Mouse (Mus musculus): ENCODE measurements around the gene Stx7. TPM values are rescaled to one million over a fixed set of nuclear protein-coding genes. Genes with fewer than 3 reads are reported as not detected.
A peak's percentile ranks its signal among the peaks of the same experiment; 100 is the strongest.

Stx7 gene
- polyA plus RNA-seq, 1 experiment from 2014 or later, result 127 TPM

- Histone ChIP-seq H3K36me3 (no peaks in the 10 kb centered on the region), H3K27me3 (replicated peaks) (no peaks in the 10 kb centered on the region), H3K4me2 (replicated peaks) (no peak overlapping the region), H3K9ac (no peak overlapping the region), H3K4me3 (replicated peaks) (no peak overlapping the region), H3K9me3 (no peaks in the 10 kb centered on the region), H3K27ac (no peak overlapping the region), H3K4me1 (replicated peaks) (no peaks in the 10 kb centered on the region)
- WGBS, result 89% methylated on average over 4 of the region's 4 CpGs
- no peak for ATAC-seq
Observed at GRCm38 (mm10) chr10:24171906-24172459, 22.9 kb downstream of the Stx7 start.

DNA sequence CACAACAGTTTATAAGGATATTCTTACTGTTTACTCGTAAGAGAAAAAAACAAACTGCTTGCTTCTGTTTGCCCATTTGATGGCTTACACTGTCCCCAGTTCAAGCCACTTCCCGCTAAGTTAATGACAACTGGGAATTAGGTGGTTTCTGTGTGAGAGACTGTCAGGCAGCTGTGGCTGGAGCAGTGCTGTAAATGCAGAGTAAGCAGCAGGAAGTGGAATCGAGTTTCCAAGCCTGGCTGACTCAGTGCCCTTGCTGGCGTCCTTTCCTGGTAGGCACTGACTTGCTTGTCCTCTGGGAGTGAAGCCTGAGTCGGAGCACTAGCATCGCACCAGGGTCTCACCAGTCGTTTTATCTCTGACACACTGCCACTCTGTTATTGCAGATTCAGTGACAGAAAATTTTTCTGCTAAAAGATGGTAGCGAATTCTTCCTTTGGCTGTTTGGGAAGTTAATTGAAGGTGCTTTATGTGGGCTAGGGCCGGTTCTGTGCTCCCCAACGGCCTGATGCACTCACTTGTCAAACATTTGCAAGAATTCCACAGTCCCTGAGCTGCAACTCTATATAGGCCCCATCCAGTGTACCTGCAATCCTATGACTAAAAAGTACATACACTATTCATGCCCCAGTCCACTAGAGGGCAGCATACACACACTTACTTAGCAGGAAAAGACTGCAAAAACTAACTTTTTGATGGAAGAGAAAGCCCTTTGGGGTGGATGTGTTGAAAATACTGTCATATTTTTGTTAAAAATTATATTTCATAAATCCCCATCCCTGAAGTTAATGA is 24.3 kb downstream of the Stx7 start:
- Histone ChIP-seq H3K36me3 (no peaks in the 10 kb centered on the region), H3K4me3 (replicated peaks) (no peak overlapping the region), H3K9ac (no peak overlapping the region), H3K4me1 (replicated peaks) (no peaks in the 10 kb centered on the region), H3K4me2 (replicated peaks) (no peak overlapping the region), H3K9me3 (no peaks in the 10 kb centered on the region), H3K27me3 (replicated peaks) (no peaks in the 10 kb centered on the region), H3K27ac (0 out of 2 replicates have a peak overlapping the region, but pooled peaks have one; percentile 44)
- peak; percentile 78 for ATAC-seq
- WGBS, result 45% methylated on average over 10 of the region's 10 CpGs

- Histone ChIP-seq H3K4me3 (replicated peaks) (no peak overlapping the region), H3K9me3 (no peaks in the 10 kb centered on the region), H3K27me3 (replicated peaks) (no peaks in the 10 kb centered on the region), H3K36me3 (no peaks in the 10 kb centered on the region), H3K4me2 (replicated peaks) (no peak overlapping the region), H3K27ac (no peak overlapping the region), H3K4me1 (replicated peaks) (no peaks in the 10 kb centered on the region), H3K9ac (no peak overlapping the region)
- WGBS, result 48% methylated on average over 7 of the region's 7 CpGs
- no peak for ATAC-seq
Observed at GRCm38 (mm10) chr10:24190392-24190791, 41.3 kb downstream of the Stx7 start.

GRCm38 (mm10) chr10:24191977-24192376 is 42.9 kb downstream of the Stx7 start:
- Histone ChIP-seq H3K9me3 (no peaks in the 10 kb centered on the region), H3K27me3 (replicated peaks) (no peaks in the 10 kb centered on the region), H3K4me2 (replicated peaks) (no peak overlapping the region), H3K4me1 (replicated peaks) (no peaks in the 10 kb centered on the region), H3K4me3 (replicated peaks) (no peak overlapping the region), H3K9ac (no peak overlapping the region), H3K27ac (no peak overlapping the region), H3K36me3 (no peaks in the 10 kb centered on the region)
- WGBS, result 64% methylated on average over 1 of the region's 1 CpGs
- no peak for ATAC-seq

DNA sequence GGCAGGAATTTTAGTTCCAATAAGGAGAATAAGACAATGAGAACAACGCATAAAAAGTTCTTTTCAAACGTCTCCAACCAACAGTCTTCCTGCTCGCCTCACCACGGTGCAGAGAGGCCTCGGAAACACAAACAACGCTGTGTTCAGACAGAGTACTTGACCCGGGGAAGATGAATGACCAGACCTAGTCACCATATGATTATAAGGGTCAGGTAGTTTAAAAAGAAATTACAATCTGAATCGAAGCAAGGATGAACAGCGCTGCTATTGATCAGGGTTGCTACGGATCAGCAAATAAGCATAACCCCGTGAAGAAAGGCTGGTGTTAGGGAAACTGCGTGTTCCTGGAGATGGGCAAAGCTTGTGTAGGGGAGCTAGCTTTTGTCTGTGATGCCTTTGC is 50.2 kb downstream of the Stx7 start:
- H3K4me1 ChIP-seq (replicated peaks), result no peaks in the 10 kb centered on the region
- H3K27me3 ChIP-seq (replicated peaks), result no peaks in the 10 kb centered on the region
- H3K9ac ChIP-seq, result no peak overlapping the region
- no peak overlapping the region for H3K4me2 ChIP-seq (replicated peaks)
- H3K9me3 ChIP-seq, result no peaks in the 10 kb centered on the region
- 63% methylated on average over 12 of the region's 12 CpGs for WGBS
- ATAC-seq, result no peak
- no peak overlapping the region for H3K27ac ChIP-seq
- H3K4me3 ChIP-seq (replicated peaks), result no peak overlapping the region
- no peaks in the 10 kb centered on the region for H3K36me3 ChIP-seq

GRCm38 (mm10) chr10:24200099-24200498 is 51.0 kb downstream of the Stx7 start:
- no peak overlapping the region for H3K27ac ChIP-seq
- no peak overlapping the region for H3K4me2 ChIP-seq (replicated peaks)
- no peaks in the 10 kb centered on the region for H3K9me3 ChIP-seq
- no peak for ATAC-seq
- no peaks in the 10 kb centered on the region for H3K27me3 ChIP-seq (replicated peaks)
- H3K4me1 ChIP-seq (replicated peaks), result no peaks in the 10 kb centered on the region
- H3K9ac ChIP-seq, result no peak overlapping the region
- WGBS, result 92% methylated on average over 3 of the region's 3 CpGs
- H3K4me3 ChIP-seq (replicated peaks), result no peak overlapping the region
- H3K36me3 ChIP-seq, result no peaks in the 10 kb centered on the region

DNA sequence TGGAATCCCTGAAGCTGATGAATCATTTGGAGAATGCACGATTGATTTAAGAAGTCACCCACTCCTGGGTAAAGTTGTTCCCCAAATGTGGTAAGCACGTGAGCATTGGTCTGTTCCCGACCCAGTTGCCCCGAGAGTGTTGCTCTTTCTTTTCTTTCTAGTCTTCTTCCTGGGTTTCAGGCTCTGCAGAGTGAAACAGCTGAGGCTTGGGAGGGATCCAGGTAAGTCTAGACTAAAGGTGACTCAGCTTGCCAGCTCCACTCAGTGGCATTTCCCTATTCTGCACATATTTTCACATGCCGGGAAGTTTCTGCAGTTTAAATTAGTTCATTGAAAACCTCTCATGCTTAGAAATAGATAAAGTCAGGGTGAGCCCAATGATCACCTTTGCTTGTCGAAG is 61.0 kb downstream of the Stx7 start:
- no peak for ATAC-seq
- Histone ChIP-seq H3K4me2 (replicated peaks) (no peak overlapping the region), H3K9me3 (no peaks in the 10 kb centered on the region), H3K4me3 (replicated peaks) (no peak overlapping the region), H3K9ac (no peak overlapping the region), H3K4me1 (replicated peaks) (no peaks in the 10 kb centered on the region), H3K27me3 (replicated peaks) (no peaks in the 10 kb centered on the region), H3K36me3 (no peaks in the 10 kb centered on the region), H3K27ac (no peak overlapping the region)
- WGBS, result 80% methylated on average over 6 of the region's 6 CpGs

GRCm38 (mm10) chr10:24213297-24213696 is 64.2 kb downstream of the Stx7 start:
- H3K4me2 ChIP-seq (replicated peaks), result no peak overlapping the region
- H3K4me3 ChIP-seq (replicated peaks), result no peak overlapping the region
- H3K27ac ChIP-seq, result no peak overlapping the region
- ATAC-seq, result no peak
- WGBS, result 90% methylated on average over 5 of the region's 5 CpGs
- H3K36me3 ChIP-seq, result no peaks in the 10 kb centered on the region
- no peaks in the 10 kb centered on the region for H3K27me3 ChIP-seq (replicated peaks)
- peaks cover 9% of the 10 kb centered on the region; the same call in 1 of the 2 replicates for H3K4me1 ChIP-seq (replicated peaks)
- H3K9me3 ChIP-seq, result no peaks in the 10 kb centered on the region
- H3K9ac ChIP-seq, result no peak overlapping the region

- H3K4me1 ChIP-seq (replicated peaks), result peaks cover 9% of the 10 kb centered on the region; the same call in 1 of the 2 replicates
- H3K4me3 ChIP-seq (replicated peaks), result no peak overlapping the region
- ATAC-seq, result peak; percentile 31; the same call in 1 of the 2 replicates
- H3K9ac ChIP-seq, result no peak overlapping the region
- 34% methylated on average over 6 of the region's 6 CpGs for WGBS
- H3K4me2 ChIP-seq (replicated peaks), result peak overlapping the region; percentile 7; the same call in 1 of the 2 replicates
- no peaks in the 10 kb centered on the region for H3K36me3 ChIP-seq
- H3K27me3 ChIP-seq (replicated peaks), result 0 out of 2 replicates have a peak, but pooled peaks cover 2% of the 10 kb centered on the region
- H3K9me3 ChIP-seq, result no peaks in the 10 kb centered on the region
- H3K27ac ChIP-seq, result 0 out of 2 replicates have a peak overlapping the region, but pooled peaks have one; percentile 2
Observed at GRCm38 (mm10) chr10:24217558-24218268, 68.6 kb downstream of the Stx7 start.

DNA sequence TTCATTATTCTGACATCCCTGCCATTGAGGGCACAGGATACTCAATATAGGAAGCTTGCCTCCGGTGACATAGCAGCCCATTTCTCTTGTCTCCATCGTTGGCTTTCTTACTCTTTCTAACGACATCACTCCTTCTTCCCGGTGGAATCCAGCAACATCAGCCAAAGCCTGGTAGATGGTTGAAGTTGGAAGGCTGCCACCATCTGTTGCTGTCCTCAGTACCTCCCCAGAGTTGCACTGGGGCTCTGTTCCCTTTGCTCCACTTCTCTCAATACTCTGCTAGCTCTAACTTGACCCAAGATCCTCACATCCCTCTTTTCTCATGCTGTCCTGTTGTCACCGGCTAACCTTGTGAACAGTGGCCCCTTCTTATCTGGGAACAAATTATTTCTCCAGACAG is 71.8 kb downstream of the Stx7 start:
- Histone ChIP-seq H3K4me2 (replicated peaks) (no peak overlapping the region), H3K4me1 (replicated peaks) (peaks cover 13% of the 10 kb centered on the region), H3K36me3 (no peaks in the 10 kb centered on the region), H3K27ac (no peak overlapping the region), H3K4me3 (replicated peaks) (no peak overlapping the region), H3K9me3 (no peaks in the 10 kb centered on the region), H3K27me3 (replicated peaks) (peaks cover 11% of the 10 kb centered on the region; the same call in 1 of the 2 replicates), H3K9ac (no peak overlapping the region)
- ATAC-seq, result no peak
- WGBS, result 68% methylated on average over 5 of the region's 5 CpGs

DNA sequence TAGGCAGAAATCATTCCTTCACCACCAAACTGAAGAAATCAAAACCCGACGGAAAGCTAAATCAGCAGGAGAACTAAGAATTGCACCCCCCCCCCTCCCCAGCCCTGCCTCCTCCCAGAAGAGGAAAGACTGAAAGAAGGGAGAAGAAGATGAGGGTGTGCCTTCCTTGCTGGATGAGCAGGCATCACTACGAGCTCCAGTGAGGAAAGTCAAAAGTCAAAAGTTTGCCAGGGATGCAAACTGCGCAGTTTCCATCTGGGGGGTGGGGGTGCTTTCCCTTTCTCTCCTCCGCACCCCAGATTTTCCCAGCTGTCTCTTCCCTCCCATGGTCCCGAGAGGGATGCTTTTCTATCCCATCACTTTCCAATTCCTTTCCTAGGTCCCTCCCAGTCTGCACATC is 73.8 kb downstream of the Stx7 start:
- Histone ChIP-seq H3K4me2 (replicated peaks) (peak overlapping the region; percentile 99), H3K9me3 (no peaks in the 10 kb centered on the region), H3K4me1 (replicated peaks) (peaks cover 8% of the 10 kb centered on the region), H3K9ac (no peak overlapping the region; the same call in 1 of the 2 replicates), H3K27ac (no peak overlapping the region), H3K4me3 (replicated peaks) (peak overlapping the region; percentile 56), H3K36me3 (no peaks in the 10 kb centered on the region), H3K27me3 (replicated peaks) (peaks cover 11% of the 10 kb centered on the region; the same call in 1 of the 2 replicates)
- 21% methylated on average over 6 of the region's 6 CpGs for WGBS
- peak; percentile 8; the same call in 1 of the 2 replicates for ATAC-seq

DNA sequence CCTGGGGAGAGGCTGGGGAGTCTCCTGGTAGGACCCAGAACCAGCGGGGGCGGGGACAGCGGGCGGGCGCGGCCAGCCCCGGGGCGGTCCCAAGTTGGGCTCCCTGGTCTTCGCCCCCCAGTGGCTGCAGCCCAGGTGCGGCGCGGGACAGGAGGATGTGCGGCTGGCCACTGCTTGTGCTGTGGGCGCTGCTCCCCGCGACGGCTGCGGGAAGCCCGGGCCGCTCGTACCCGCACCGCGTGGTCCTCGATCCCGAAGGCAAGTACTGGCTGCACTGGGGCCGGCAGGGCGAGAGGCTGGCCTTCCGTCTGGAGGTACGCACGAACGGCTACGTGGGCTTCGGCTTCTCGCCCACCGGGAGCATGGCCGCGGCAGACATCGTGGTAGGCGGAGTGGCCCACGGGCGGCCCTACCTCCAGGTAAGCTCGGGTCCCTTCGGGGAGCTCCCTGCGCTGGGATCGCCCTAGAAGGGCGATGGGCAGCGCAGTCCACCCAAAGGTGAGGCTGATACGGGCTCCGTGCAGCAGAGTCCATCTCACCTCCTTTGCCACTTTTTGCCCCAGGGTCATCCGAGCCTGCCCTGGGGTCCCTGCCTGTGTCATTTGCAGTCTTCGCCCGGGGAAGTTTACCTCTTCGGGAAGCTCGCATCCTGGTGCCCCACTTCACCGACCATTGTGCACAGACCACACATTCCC is 74.5 kb downstream of the Stx7 start, which contains the start of gene Moxd1:
Gene Moxd1 (plus strand): TSS at position 69 of the 695 bp plus-strand sequence.
- peak within 1 kb of the TSS; percentile 56 for H3K4me3 ChIP-seq (replicated peaks)
- peak within 1 kb of the TSS; percentile 50 for H3K9ac ChIP-seq
- H3K4me2 ChIP-seq (replicated peaks), result peak within 1 kb of the TSS; percentile 99
- peaks cover 11% of the 10 kb centered on the region; the same call in 1 of the 2 replicates for H3K27me3 ChIP-seq (replicated peaks)
- H3K9me3 ChIP-seq, result no peaks in the 10 kb centered on the region
- peak; percentile 89 for ATAC-seq
- no peak within 1 kb of the TSS for H3K27ac ChIP-seq
- 2% methylated on average over 56 of the region's 56 CpGs for WGBS
- no peaks in the 10 kb centered on the region for H3K36me3 ChIP-seq
- peaks cover 4% of the 10 kb centered on the region for H3K4me1 ChIP-seq (replicated peaks)
